Mouse (Mus musculus): ENCODE data around the gene Esam.

Gene Esam

DNA sequence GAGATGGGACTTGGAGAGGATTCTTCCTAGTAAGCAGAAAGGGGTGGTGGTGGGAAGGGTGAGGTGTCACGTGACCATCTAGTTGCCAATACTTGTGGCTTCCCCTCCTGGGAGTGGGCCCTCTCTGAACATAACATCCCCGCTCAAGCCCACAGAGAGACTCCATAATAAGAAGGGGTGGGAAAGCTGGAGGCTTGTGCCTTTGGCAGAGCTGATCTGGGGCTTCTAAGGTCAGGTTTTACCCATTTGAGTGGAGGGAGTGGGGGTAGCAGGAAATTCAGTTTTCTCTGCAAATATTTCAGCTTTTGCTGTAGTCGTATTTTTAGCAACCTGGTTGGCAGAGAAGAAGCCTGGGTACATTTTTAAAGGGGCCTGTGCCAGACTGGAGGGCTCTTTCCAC is 28.5 kb downstream of the Esam start:
- no peak for DNase-seq

- DNase-seq: no peak
Measured at GRCm38 (mm10) chr9:37560617-37561016, 32.7 kb downstream of the Esam start.

GRCm38 (mm10) chr9:37563805-37564204 is 35.9 kb downstream of the Esam start:
- no peak for DNase-seq

DNA sequence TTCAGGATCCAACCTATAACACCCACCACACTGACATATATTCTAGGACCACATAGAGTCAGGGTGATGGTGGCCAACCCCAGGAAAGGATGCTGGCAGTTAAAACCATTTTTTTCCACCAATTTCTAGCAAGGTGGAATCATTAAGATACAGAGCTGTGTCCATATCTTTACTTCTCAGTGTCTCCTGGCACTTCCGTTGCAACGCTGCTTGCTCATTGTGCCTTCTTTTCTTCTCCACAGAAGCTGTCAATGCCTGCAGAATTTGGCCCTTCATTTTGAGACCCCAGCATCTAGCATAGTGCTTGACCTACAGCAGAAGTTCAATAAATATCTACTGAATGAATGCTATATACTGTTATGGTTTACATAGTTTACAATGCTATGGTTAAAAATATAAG is 39.1 kb downstream of the Esam start:
- no peak for DNase-seq

GRCm38 (mm10) chr9:37567454-37567853 is 39.6 kb downstream of the Esam start:
- no peak for DNase-seq

GRCm38 (mm10) chr9:37567892-37568604 is 40.2 kb downstream of the Esam start:
- DNase-seq: no peak

- DNase-seq: no peak
Measured at GRCm38 (mm10) chr9:37568605-37569214, 40.8 kb downstream of the Esam start.

- no peak for DNase-seq
Measured at GRCm38 (mm10) chr9:37569231-37569835, 41.5 kb downstream of the Esam start.

GRCm38 (mm10) chr9:37572204-37572876 is 44.5 kb downstream of the Esam start:
- DNase-seq: no peak

- DNase-seq: peak; percentile 24
Measured at GRCm38 (mm10) chr9:37576436-37576930, 48.6 kb downstream of the Esam start.

- DNase-seq: no peak
Measured at GRCm38 (mm10) chr9:37583594-37583993, 55.7 kb downstream of the Esam start.

GRCm38 (mm10) chr9:37586718-37587117 is 58.8 kb downstream of the Esam start:
- no peak for DNase-seq
